Mouse (Mus musculus): ENCODE data around the gene Rab11fip4. TPM values are rescaled to one million over a fixed set of nuclear protein-coding genes. Genes with fewer than 3 reads are reported as not detected.
"Not testable (repeated sequence)": the region's sequence is repeated elsewhere in the genome, so short reads cannot be mapped to it uniquely, and the experiment has no call there.

Gene Rab11fip4
- polyA plus RNA-seq, 1 experiment: not detected

GRCm38 (mm10) chr11:79689916-79690315 is 98.9 kb downstream of the Rab11fip4 start:
- no peaks in the 10 kb centered on the region for H3K9me3 ChIP-seq (ENCODE audit: control insufficient read depth, low read length)
- TF ChIP-seq GATA1 (IDR thresholded peaks at IDR 0.05; ENCODE audit: low read length) (no peak), TAL1 (IDR thresholded peaks at IDR 0.05; ENCODE audit: low read length) (no peak)

GRCm38 (mm10) chr11:79691513-79691912 is 100.5 kb downstream of the Rab11fip4 start:
- TF ChIP-seq GATA1 (IDR thresholded peaks at IDR 0.05; ENCODE audit: low read length): no peak
- no peak for TF ChIP-seq TAL1 (IDR thresholded peaks at IDR 0.05; ENCODE audit: low read length)
- Histone ChIP-seq H3K4me3 (replicated peaks) (no peak overlapping the region), H3K9me3 (ENCODE audit: control insufficient read depth, low read length) (no peaks in the 10 kb centered on the region), H3K36me3 (ENCODE audit: control insufficient read depth) (no peaks in the 10 kb centered on the region; the same call in 1 of the 2 replicates), H3K4me1 (ENCODE audit: control insufficient read depth) (no peaks in the 10 kb centered on the region), H3K27me3 (ENCODE audit: control insufficient read depth) (no peaks in the 10 kb centered on the region)

More at GRCm38 (mm10) chr11:79689916-79690315, 98.9 kb downstream of the Rab11fip4 start:
- Histone ChIP-seq H3K36me3 (ENCODE audit: control insufficient read depth) (no peaks in the 10 kb centered on the region; the same call in 1 of the 2 replicates), H3K4me1 (ENCODE audit: control insufficient read depth) (no peaks in the 10 kb centered on the region), H3K27me3 (ENCODE audit: control insufficient read depth) (no peaks in the 10 kb centered on the region), H3K4me3 (replicated peaks) (no peak overlapping the region)

DNA sequence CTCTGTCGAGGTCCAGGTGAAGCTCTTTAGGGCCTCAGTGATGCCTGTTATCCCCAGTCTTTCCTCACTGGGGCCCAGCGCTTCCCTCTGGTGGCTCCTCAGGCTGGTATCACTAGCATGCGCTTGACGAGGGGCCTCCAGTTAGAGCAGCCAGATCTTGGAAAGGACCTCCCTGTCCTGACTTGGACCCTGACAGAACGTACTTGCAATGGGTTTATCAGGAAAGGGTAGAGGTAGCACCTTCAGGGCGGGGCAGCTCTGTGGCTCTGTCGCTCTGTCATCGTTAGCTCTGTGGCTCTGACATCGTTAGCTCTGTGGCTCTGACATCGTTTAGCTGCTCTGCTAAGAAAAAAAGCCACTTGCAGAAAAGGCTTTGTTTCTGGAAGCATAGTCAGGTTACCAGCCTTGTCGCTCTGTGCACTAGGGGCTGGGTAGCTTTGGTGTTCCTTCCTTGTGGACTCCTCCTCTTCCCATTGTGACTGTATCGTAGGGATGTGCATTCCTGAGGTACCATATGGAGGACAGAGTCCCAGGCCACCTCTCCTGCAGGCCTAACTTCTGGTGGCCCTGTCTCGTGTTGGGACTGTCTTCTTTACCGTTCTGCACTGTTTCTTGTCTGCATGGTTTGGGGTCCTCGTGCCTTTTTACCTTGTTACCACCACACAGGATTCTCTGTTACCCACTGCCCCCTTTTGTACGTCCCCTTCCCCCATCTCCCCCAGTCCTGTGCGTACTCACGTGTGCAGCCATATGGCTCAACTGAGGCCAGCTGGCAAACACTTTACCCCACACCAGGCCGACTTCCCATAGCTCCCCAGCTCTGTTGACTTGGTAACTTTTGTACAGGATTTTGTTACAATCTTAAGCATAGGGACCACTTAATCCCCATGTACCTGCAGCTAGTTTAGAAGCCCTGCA is 105.6 kb downstream of the Rab11fip4 start:
- no peak overlapping the region for H3K4me3 ChIP-seq (replicated peaks)
- TF ChIP-seq TAL1 (IDR thresholded peaks at IDR 0.05; ENCODE audit: low read length) (no peak), GATA1 (IDR thresholded peaks at IDR 0.05; ENCODE audit: low read length) (no peak)
- peaks cover 6% of the 10 kb centered on the region for H3K4me1 ChIP-seq (ENCODE audit: control insufficient read depth)

DNA sequence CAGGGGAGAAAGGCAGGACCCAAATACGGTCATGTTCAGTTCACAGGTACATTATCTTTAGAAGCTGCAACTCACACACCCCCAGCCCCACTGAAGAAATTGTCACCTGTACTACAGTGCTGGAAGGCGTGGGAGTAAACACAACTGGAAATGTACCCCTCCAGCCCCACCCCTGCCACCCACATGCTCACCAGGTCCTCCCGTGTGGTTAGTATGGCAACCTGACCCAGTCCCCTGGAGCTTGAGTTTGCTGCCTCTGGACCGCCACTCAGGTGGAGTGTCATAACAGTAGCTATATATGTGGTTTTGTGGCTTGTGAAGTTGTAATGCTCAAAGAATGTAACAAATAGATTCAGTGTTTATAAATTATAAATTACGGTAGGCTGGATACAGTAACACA is 107.1 kb downstream of the Rab11fip4 start:
- H3K27me3 ChIP-seq (ENCODE audit: control insufficient read depth): no peaks in the 10 kb centered on the region
- TF ChIP-seq GATA1 (IDR thresholded peaks at IDR 0.05; ENCODE audit: low read length): no peak
- TF ChIP-seq TAL1 (IDR thresholded peaks at IDR 0.05; ENCODE audit: low read length): no peak

More for the DNA sequence above, 105.6 kb downstream of the Rab11fip4 start:
- Histone ChIP-seq H3K9me3 (ENCODE audit: control insufficient read depth, low read length) (no peaks in the 10 kb centered on the region), H3K27me3 (ENCODE audit: control insufficient read depth) (no peaks in the 10 kb centered on the region), H3K36me3 (ENCODE audit: control insufficient read depth) (peaks cover 6% of the 10 kb centered on the region)

DNA sequence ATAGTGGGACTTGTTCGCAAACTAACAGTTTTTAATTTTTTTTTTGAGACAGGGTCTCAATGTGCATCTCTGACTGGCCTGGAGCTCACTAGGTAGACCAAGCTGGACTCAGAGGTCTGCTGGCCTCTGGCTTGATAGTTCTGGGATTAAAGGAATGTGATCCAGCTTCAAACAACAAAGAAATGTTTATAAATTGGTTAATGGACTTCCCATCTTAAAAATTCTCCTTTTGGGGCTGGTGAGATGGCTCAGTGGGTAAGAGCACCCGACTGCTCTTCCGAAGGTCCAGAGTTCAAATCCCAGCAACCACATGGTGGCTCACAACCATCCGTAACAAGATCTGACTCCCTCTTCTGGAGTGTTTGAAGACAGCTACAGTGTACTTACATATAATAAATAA is 107.5 kb downstream of the Rab11fip4 start:
- not testable (repeated sequence) for H3K9me3 ChIP-seq (ENCODE audit: control insufficient read depth, low read length); H3K36me3 ChIP-seq (ENCODE audit: control insufficient read depth); H3K27me3 ChIP-seq (ENCODE audit: control insufficient read depth); H3K4me3 ChIP-seq (replicated peaks)
- peaks cover 17% of the 10 kb centered on the region for H3K4me1 ChIP-seq (ENCODE audit: control insufficient read depth)

More for the DNA sequence above, 107.1 kb downstream of the Rab11fip4 start:
- H3K9me3 ChIP-seq (ENCODE audit: control insufficient read depth, low read length): no peaks in the 10 kb centered on the region
- peaks cover 6% of the 10 kb centered on the region for H3K36me3 ChIP-seq (ENCODE audit: control insufficient read depth)
- no peak overlapping the region for H3K4me3 ChIP-seq (replicated peaks)
- peaks cover 13% of the 10 kb centered on the region for H3K4me1 ChIP-seq (ENCODE audit: control insufficient read depth)

GRCm38 (mm10) chr11:79701466-79701865 is 110.5 kb downstream of the Rab11fip4 start:
- H3K4me3 ChIP-seq (replicated peaks): no peak overlapping the region
- peaks cover 6% of the 10 kb centered on the region for H3K36me3 ChIP-seq (ENCODE audit: control insufficient read depth)
- no peaks in the 10 kb centered on the region for H3K9me3 ChIP-seq (ENCODE audit: control insufficient read depth, low read length)
- H3K27me3 ChIP-seq (ENCODE audit: control insufficient read depth): no peaks in the 10 kb centered on the region
- TF ChIP-seq GATA1 (IDR thresholded peaks at IDR 0.05; ENCODE audit: low read length) (no peak), TAL1 (IDR thresholded peaks at IDR 0.05; ENCODE audit: low read length) (no peak)
- H3K4me1 ChIP-seq (ENCODE audit: control insufficient read depth): peaks cover 37% of the 10 kb centered on the region

DNA sequence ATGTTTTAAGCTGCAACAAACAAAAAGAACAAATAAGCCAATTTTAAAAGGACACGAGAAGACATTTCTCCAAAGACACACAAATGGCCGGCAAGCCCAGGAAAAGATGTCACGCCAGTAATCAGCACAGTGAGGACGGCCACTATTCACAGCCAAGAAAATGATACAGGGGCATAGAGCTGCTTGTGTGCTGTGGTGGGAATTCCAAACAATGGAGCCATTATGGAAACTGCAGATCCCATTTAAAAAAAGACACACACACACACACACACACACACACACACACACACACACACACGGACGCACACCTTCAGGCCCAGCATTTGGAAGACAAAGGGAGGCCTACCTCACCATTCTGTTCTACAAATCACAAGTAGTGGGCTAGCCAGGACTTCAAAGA is 111.1 kb downstream of the Rab11fip4 start:
- TF ChIP-seq TAL1 (IDR thresholded peaks at IDR 0.05; ENCODE audit: low read length) (no peak), GATA1 (IDR thresholded peaks at IDR 0.05; ENCODE audit: low read length) (no peak)
- no peaks in the 10 kb centered on the region for H3K9me3 ChIP-seq (ENCODE audit: control insufficient read depth, low read length)
- H3K4me3 ChIP-seq (replicated peaks): no peak overlapping the region
- peaks cover 37% of the 10 kb centered on the region for H3K4me1 ChIP-seq (ENCODE audit: control insufficient read depth)
- peaks cover 6% of the 10 kb centered on the region for H3K36me3 ChIP-seq (ENCODE audit: control insufficient read depth)
- no peaks in the 10 kb centered on the region for H3K27me3 ChIP-seq (ENCODE audit: control insufficient read depth)

DNA sequence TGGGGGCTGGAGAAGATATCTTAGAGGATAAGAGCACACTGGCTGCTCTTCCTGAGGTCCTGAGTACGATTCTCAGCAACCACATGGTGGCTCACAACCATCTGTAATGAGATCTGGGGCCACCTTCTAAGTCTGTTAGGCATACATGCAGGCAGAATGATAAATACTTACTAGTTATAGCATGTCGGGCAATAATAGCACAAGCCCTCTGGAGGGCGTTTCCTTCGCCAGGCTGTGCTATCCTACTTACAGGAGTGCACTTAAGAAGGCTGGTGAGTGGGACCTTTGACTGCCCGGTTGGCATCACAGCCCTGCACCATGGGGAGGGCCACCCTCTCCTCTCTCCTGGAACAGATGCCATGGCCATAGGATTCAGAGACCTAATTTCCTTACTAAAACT is 112.4 kb downstream of the Rab11fip4 start:
- Histone ChIP-seq H3K4me1 (ENCODE audit: control insufficient read depth) (peaks cover 37% of the 10 kb centered on the region), H3K9me3 (ENCODE audit: control insufficient read depth, low read length) (no peaks in the 10 kb centered on the region), H3K27me3 (ENCODE audit: control insufficient read depth) (peaks cover 4% of the 10 kb centered on the region), H3K4me3 (replicated peaks) (peak overlapping the region; percentile 73), H3K36me3 (ENCODE audit: control insufficient read depth) (peaks cover 6% of the 10 kb centered on the region)
- TF ChIP-seq GATA1 (IDR thresholded peaks at IDR 0.05; ENCODE audit: low read length) (no peak), TAL1 (IDR thresholded peaks at IDR 0.05; ENCODE audit: low read length) (no peak)

DNA sequence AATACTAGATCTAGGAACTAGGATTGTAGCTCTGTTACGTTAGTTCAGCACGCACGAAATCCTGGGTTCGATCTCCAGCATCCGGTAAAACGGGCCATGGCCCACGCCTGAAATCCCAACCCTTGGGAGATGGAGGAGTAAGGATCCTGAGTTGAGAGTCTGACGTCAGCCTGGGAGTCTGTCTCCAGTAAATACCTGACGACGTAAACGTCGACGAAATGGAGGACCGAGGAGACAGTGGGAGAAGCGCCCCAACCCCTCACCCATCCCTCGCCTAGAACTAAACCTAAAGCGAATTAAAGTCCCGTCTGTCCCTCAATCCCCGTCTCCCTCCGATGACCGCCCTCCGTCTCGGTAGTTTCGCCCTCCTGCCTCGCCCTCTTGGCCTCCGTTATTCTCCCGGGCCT is 112.9 kb downstream of the Rab11fip4 start:
- TF ChIP-seq TAL1 (IDR thresholded peaks at IDR 0.05; ENCODE audit: low read length) (no peak), GATA1 (IDR thresholded peaks at IDR 0.05; ENCODE audit: low read length) (no peak)
- Histone ChIP-seq H3K4me3 (replicated peaks) (peak overlapping the region; percentile 73), H3K36me3 (ENCODE audit: control insufficient read depth) (peaks cover 6% of the 10 kb centered on the region), H3K27me3 (ENCODE audit: control insufficient read depth) (peaks cover 9% of the 10 kb centered on the region), H3K9me3 (ENCODE audit: control insufficient read depth, low read length) (no peaks in the 10 kb centered on the region), H3K4me1 (ENCODE audit: control insufficient read depth) (peaks cover 37% of the 10 kb centered on the region)
